Mouse (Mus musculus) heart, adult 8-10 months (tissue): ENCODE data around the gene Dnph1. TPM values are rescaled to one million over a fixed set of nuclear protein-coding genes. Genes with fewer than 3 reads are reported as not detected.

Experiments
- DNase-seq: peaks from one replicate; pipeline ENCODE4 v3.0.0; 2022; ENCODE audit warnings: low spot score
- total RNA-seq, 4 experiments: library from RNA; stranded (reverse); gene quantifications; 2 replicates each; pipeline ENCODE4 v1.2.4; 2022

The Dnph1 gene
- total RNA-seq, 4 experiments from 2014 or later: 1.7 to 2.2 (median 1.8) TPM

GRCm38 (mm10) chr17:46503847-46504638, 7.5 kb downstream of the Dnph1 start:
- no peak for DNase-seq

- peak; percentile 27 for DNase-seq
Observed at GRCm38 (mm10) chr17:46505617-46506016, 9.1 kb downstream of the Dnph1 start.

DNA sequence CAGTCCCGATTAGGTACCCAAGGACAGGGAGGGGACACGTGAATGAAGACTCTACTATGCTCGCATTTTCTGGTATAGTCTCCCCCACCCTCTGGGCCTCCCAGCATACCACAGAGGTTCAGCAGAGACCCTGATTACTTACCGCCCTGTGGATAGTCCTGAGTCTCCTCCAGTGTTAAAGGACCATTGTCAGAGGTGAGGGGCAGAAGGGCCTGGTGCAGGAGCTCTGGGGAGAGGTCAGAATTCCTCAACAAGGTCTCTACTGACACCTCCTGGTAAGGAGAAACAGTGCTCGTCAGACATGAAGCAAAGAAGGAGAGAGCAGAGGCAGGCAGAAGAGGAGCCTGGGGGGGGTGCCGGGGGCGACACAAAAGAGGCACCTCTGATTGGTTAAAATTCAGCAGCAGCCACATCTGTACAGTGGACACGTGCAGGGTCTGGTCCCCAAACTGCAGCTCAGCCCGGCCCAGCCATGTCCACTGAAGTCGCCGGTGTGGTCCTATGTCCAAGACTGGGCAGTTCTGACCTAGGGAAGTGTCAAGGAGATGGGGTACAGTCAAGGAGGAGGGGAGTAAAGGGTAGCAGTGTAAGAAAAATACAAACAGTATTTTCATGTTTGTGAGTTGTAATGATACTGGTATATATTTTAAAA, 14.7 kb downstream of the Dnph1 start:
- DNase-seq: no peak

GRCm38 (mm10) chr17:46513329-46513728, 16.8 kb downstream of the Dnph1 start:
- no peak for DNase-seq

GRCm38 (mm10) chr17:46519971-46520370, 23.5 kb downstream of the Dnph1 start:
- DNase-seq: no peak

DNA sequence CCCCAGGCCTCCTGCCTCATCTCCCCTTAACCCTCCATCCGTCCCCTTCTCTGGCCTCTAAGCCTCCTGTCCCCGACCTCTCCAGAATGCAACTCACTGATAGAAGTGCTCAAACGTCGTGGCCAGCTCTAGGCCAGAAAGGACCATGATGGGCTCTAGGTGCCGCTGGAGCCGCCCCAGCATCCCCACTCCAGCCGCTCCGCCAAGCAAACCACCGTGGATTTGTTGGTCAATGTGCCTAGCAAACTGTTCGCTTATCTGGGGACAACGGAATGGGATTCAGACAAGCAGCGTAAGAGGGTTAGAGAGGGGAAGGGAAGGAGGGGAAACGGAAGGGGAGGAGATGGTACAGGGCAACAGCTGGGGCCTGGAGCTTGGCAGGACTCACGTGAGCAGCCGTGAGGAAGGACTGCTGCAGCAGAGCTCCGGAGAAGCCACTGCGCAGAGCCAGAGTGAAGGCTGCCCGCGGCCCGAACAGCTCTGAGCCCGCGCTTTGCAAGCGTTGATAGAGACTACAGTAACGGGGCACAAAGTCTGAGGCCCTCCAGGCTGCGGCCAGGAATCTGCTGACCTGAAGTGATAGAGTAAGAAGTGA, 24.0 kb downstream of the Dnph1 start:
- DNase-seq: no peak

DNA sequence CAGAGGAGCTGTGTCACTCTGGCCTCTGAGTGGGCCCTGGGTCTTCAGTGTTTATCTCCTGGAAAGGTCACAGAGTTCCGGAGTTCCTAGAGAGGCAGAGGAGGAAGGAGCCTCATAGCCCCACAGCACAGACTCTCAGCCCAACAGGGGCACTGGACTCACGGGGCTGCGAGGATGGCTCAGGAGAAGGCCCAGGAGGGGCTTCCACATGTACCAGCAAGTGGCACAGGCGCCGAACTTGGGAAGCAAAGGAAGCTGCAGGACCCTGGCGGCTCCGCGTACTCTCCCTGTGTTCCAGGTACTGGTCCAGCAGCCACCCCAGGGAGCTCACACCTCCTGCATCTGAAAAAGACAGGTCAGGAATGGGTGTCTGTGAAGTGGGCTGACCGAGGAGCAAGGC, 24.7 kb downstream of the Dnph1 start:
- DNase-seq: no peak

DNA sequence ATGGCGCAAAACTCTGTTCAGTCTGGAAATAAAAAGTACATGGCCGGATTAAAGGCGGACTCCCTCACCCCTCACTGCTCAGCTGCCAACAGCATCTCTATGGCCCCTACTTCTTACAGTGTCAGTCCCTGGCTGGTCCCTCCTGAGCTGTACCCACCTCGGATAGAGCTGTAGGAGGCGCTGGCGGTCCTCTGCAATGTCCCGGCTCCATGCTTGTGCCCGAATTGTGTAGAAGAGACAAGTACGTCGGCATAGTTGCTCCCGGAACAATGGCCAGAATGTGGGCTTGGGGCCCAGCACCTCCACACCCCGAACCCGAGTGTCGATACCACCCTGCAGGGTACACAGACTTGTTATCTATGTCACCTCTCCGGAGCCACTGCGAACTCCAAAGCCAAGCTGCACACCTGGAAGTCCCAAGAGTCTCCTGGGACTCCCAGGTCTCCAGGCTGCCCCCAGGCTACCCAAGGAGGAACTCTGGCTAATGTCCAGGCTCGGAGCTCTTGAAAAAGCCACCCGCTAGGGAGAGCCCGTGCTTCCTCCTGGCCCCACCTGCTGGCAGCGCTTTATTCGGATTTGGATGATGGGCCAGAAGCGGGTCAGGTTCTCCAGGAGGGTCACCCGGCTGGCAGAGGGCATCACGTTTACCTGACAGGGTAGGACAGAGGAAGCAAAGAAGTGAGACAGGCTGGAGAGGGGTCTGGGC, 25.6 kb downstream of the Dnph1 start:
- DNase-seq: no peak

GRCm38 (mm10) chr17:46525065-46525464, 28.6 kb downstream of the Dnph1 start:
- no peak for DNase-seq

GRCm38 (mm10) chr17:46525579-46526307, 29.2 kb downstream of the Dnph1 start:
- peak; percentile 52 for DNase-seq

- no peak for DNase-seq
Observed at GRCm38 (mm10) chr17:46543661-46544060, 47.1 kb downstream of the Dnph1 start.

GRCm38 (mm10) chr17:46545813-46546564, 49.5 kb downstream of the Dnph1 start, which contains the start of gene Cul9:
Gene Cul9, minus strand, starts transcription at chr17:46546388.
- peak; percentile 79 for DNase-seq

DNA sequence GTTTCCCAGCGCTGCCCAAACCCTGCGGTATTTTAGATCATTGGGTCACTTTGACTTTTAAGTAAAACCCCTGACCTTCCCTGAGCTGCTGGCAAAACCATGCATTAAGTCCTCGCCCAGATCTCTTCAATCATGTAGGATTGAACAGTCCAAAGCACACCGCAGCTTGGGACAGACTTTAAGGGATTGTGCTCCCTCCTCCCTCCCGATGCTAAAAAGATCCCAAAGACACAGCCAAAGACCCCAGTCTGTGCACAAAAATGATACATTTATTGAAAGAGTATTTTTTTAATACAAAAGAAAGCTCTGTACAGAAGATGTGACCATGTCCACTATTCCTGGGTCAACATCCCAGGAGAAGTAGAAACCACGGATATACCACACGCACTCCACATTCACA, 50.1 kb downstream of the Dnph1 start:
- DNase-seq: no peak

GRCm38 (mm10) chr17:46546995-46547394, 50.5 kb downstream of the Dnph1 start:
- DNase-seq: no peak

GRCm38 (mm10) chr17:46547923-46548322, 51.4 kb downstream of the Dnph1 start:
- DNase-seq: no peak

GRCm38 (mm10) chr17:46548741-46549140, 52.2 kb downstream of the Dnph1 start:
- DNase-seq: no peak

DNA sequence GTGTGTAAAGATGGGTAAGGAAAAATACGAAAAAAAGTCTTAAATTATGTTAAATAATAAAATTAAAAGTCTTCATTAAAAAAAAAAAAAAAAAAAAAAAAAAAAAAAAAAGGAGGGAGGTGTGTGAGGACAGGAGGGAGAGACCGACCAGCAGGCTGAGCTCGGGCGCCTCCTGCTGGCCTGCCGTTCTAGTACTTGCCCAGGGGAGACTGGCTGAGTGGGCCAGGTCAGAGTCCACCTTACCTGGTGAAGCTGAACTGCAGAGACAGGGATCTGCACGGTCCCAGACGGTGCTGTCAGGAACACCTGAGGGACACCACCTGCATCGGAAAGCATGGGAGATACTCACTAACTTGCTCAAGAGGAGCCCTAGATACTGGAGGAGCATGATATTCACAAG, 52.7 kb downstream of the Dnph1 start:
- DNase-seq: no peak
